Mouse (Mus musculus) ES-Bruce4 (cell line): ENCODE data around the gene Asb14. TPM values are rescaled to one million over a fixed set of nuclear protein-coding genes. Genes with fewer than 3 reads are reported as not detected.

Experiments used
- H3K27ac ChIP-seq: 2 replicates; pipeline ENCODE4 v1.5.1; 2012; ENCODE audit warnings: low read length, inconsistent platforms; ENCODE audit not compliant: insufficient read depth
- H3K27me3 ChIP-seq: 2 replicates; pipeline ENCODE4 v1.6.1; 2012; ENCODE audit warnings: mild to moderate bottlenecking, low read length, inconsistent platforms; ENCODE audit not compliant: control insufficient read depth, poor library complexity, insufficient read depth, severe bottlenecking
- H3K36me3 ChIP-seq: 2 replicates; pipeline ENCODE4 v1.6.1; 2012; ENCODE audit warnings: inconsistent platforms, mild to moderate bottlenecking, low read length, moderate library complexity; ENCODE audit not compliant: control insufficient read depth, poor library complexity, insufficient read depth, severe bottlenecking
- H3K4me1 ChIP-seq: one replicate; pipeline ENCODE4 v1.8.1; 2011; ENCODE audit warnings: low read length; ENCODE audit not compliant: control insufficient read depth, insufficient read depth
- H3K4me3 ChIP-seq: 2 replicates; pipeline ENCODE4 v1.5.1; 2011; ENCODE audit warnings: low read depth, mild to moderate bottlenecking, low read length
- H3K9ac ChIP-seq: 2 replicates; pipeline ENCODE4 v1.6.1; 2012; ENCODE audit warnings: low read depth, mild to moderate bottlenecking, inconsistent platforms; ENCODE audit not compliant: poor library complexity, severe bottlenecking
- H3K9me3 ChIP-seq: replicated peaks from 2 replicates; pipeline ENCODE4 v1.6.1; 2012; ENCODE audit warnings: mild to moderate bottlenecking, low read length, inconsistent platforms; ENCODE audit not compliant: control insufficient read depth, poor library complexity, insufficient read depth, severe bottlenecking
- CTCF ChIP-seq: IDR thresholded peaks from one replicate; pipeline ENCODE4 v1.8.1; 2011; ENCODE audit warnings: low read depth, low read length
- EP300 ChIP-seq: IDR thresholded peaks from 2 replicates; pipeline ENCODE4 v1.6.1; 2011; ENCODE audit warnings: low read depth, low read length; ENCODE audit not compliant: insufficient read depth
- POLR2A ChIP-seq: IDR thresholded peaks from one replicate; pipeline ENCODE4 v1.8.1; 2011; ENCODE audit warnings: low read length; ENCODE audit not compliant: insufficient read depth
- polyA plus RNA-seq: library from polyadenylated mRNA; stranded (reverse); fragments of >200 nt; gene quantifications from 2 replicates; pipeline ENCODE4 v1.2.4, GENCODE M21; 2011; ENCODE audit warnings: low read depth; ENCODE audit not compliant: missing spikeins, insufficient read depth, insufficient read length

The Asb14 gene
- polyA plus RNA-seq = 0.47 and 0.84 TPM in 2 replicates

GRCm38 (mm10) chr14:26894392-26894791 is at the start of gene Asb14:
Asb14 (plus strand) TSS chr14:26894557.
- Histone ChIP-seq H3K9ac (no peak within 1 kb of the TSS), H3K4me3 (no peak within 1 kb of the TSS), H3K4me1 (no peaks in the 10 kb centered on the region), H3K9me3 (no peaks in the 10 kb centered on the region), H3K36me3 (no peaks in the 10 kb centered on the region), H3K27ac (no peak within 1 kb of the TSS), H3K27me3 (no peaks in the 10 kb centered on the region; the same call in 1 of the 2 replicates)
- TF ChIP-seq EP300 (no peak), POLR2A (no peak), CTCF (no peak)

- Histone ChIP-seq H3K9ac (no peak overlapping the region), H3K4me3 (no peak overlapping the region), H3K4me1 (no peaks in the 10 kb centered on the region), H3K27ac (no peak overlapping the region), H3K27me3 (no peaks in the 10 kb centered on the region), H3K36me3 (no peaks in the 10 kb centered on the region), H3K9me3 (no peaks in the 10 kb centered on the region)
- TF ChIP-seq EP300 (no peak), CTCF (no peak), POLR2A (no peak)
Observed at GRCm38 (mm10) chr14:26853053-26853452, 41.3 kb upstream of the Asb14 start.

- Histone ChIP-seq H3K36me3 (no peaks in the 10 kb centered on the region), H3K27me3 (no peaks in the 10 kb centered on the region), H3K4me1 (no peaks in the 10 kb centered on the region), H3K9ac (no peak overlapping the region), H3K9me3 (peaks cover 2% of the 10 kb centered on the region; the same call in 1 of the 2 replicates), H3K4me3 (no peak overlapping the region), H3K27ac (no peak overlapping the region)
- no peak for TF ChIP-seq POLR2A
- no peak for TF ChIP-seq CTCF
- TF ChIP-seq EP300 = no peak
Observed at GRCm38 (mm10) chr14:26854066-26854465, 40.3 kb upstream of the Asb14 start.

- Histone ChIP-seq H3K9ac (no peak overlapping the region), H3K4me3 (no peak overlapping the region), H3K27me3 (no peaks in the 10 kb centered on the region), H3K27ac (no peak overlapping the region), H3K4me1 (no peaks in the 10 kb centered on the region), H3K9me3 (peaks cover 9% of the 10 kb centered on the region), H3K36me3 (no peaks in the 10 kb centered on the region)
- TF ChIP-seq EP300 (no peak), POLR2A (no peak), CTCF (no peak)
Observed at GRCm38 (mm10) chr14:26858364-26858763, 36.0 kb upstream of the Asb14 start.

- no peaks in the 10 kb centered on the region for H3K27me3 ChIP-seq
- no peak overlapping the region for H3K4me3 ChIP-seq
- H3K9ac ChIP-seq = no peak overlapping the region
- no peak for TF ChIP-seq EP300
- no peak for TF ChIP-seq CTCF
- TF ChIP-seq POLR2A = no peak
- no peaks in the 10 kb centered on the region for H3K4me1 ChIP-seq
- H3K27ac ChIP-seq = no peak overlapping the region
- peaks cover 9% of the 10 kb centered on the region for H3K9me3 ChIP-seq
- H3K36me3 ChIP-seq = no peaks in the 10 kb centered on the region
Observed at GRCm38 (mm10) chr14:26859024-26859423, 35.3 kb upstream of the Asb14 start.

- no peaks in the 10 kb centered on the region; the same call in 1 of the 2 replicates for H3K9me3 ChIP-seq
- 0 out of 2 replicates have a peak overlapping the region, but pooled peaks have one; percentile 55 for H3K9ac ChIP-seq
- TF ChIP-seq CTCF (peak; percentile 62), EP300 (peak; percentile 71; the same call in 1 of the 2 replicates), POLR2A (no peak)
- H3K4me1 ChIP-seq = peaks cover 2% of the 10 kb centered on the region
- H3K36me3 ChIP-seq = no peaks in the 10 kb centered on the region
- peak overlapping the region; percentile 75 for H3K27ac ChIP-seq
- no peaks in the 10 kb centered on the region for H3K27me3 ChIP-seq
- H3K4me3 ChIP-seq = peak overlapping the region; percentile 32
Observed at GRCm38 (mm10) chr14:26867356-26867755, 27.0 kb upstream of the Asb14 start.
